Mouse (Mus musculus): ENCODE data around the gene Fat1.

GRCm38 (mm10) chr8:44978622-44979021 is 43.4 kb downstream of the Fat1 start:
- TF ChIP-seq CTCF (IDR thresholded peaks at IDR 0.05; ENCODE audit: low read depth): no peak
- TF ChIP-seq EP300 (IDR thresholded peaks at IDR 0.05; ENCODE audit: low read depth): no peak
